Mouse (Mus musculus): ENCODE data around the gene Wrap73. TPM values are rescaled to one million over a fixed set of nuclear protein-coding genes. Genes with fewer than 3 reads are reported as not detected.

The Wrap73 gene
- total and polyA plus RNA-seq, 3 experiments = 11.8 to 16.9 (median 12.3) TPM

DNA sequence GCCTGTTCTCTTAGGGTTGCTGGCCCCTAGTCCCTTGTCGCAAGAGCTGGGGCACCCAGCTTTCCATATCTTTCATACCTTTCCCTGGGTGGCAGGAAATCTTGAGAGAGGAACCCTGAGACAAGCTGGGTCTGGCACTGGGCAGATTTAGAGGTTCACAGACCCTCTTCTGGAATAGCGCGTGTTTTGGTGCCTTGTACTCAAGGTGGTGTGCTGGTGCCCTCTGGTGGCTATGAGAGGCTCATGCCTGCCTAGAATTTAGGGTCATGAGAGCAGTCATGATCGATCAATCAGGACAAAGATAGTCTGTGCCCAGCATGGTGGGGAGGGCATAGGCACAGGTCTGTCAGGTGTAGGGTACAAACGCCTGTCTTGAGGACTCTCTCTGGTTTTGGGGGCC is 65.1 kb downstream of the Wrap73 start:
- Histone ChIP-seq H3K27ac (no peak overlapping the region), H3K9ac (ENCODE audit: low read depth, low read length) (no peak overlapping the region), H3K27me3 (ENCODE audit: control insufficient read depth, insufficient read depth, low read length) (no peaks in the 10 kb centered on the region), H3K79me2 (replicated peaks; ENCODE audit: control insufficient read depth, insufficient read depth, low read length) (no peaks in the 10 kb centered on the region), H3K36me3 (ENCODE audit: control insufficient read depth, insufficient read depth, low read length) (no peaks in the 10 kb centered on the region), H3K4me1 (ENCODE audit: control insufficient read depth, insufficient read depth, low read length) (peaks cover 11% of the 10 kb centered on the region), H3K4me3 (no peak overlapping the region)
- DNase-seq = peak; percentile 55 to 74
- peak; percentile 96 for TF ChIP-seq EP300 (IDR thresholded peaks at IDR 0.05; ENCODE audit: insufficient read depth, low read depth, low read length)
- peak; percentile 96 for TF ChIP-seq CTCF (IDR thresholded peaks at IDR 0.05)
- TF ChIP-seq POLR2A (IDR thresholded peaks at IDR 0.05; ENCODE audit: insufficient read depth, low read depth, low read length) = no peak
- 13% methylated on average over 5 of the region's 5 CpGs for WGBS
- intact Hi-C loops (cut with DNase I) = loop anchor here (1.0 to 2.0 kb wide), 4 partner anchors 26 to 142 kb away; no protein-coding TSS in a partner anchor

DNA sequence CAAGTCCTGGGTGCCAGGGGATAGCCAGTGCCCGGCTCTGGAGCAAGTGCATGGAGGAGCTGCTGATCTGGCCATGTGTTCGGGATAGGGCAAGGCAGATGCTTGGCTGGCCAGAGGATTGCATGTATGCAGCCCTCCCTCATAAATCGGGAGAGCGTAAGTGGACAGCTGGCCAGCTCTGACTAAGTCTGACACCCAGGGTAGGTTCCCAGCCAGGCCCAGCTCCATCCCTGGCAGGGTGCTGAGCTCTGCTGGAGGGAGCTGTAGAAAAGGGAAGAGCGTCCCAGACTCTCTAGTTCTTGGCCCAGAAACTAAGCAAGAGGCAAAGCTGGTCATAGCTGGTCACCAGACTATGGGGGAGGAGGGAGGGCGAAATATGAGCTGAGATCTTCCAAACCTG is 66.9 kb downstream of the Wrap73 start:
- Histone ChIP-seq H3K27ac (no peak overlapping the region), H3K36me3 (ENCODE audit: control insufficient read depth, insufficient read depth, low read length) (no peaks in the 10 kb centered on the region), H3K4me1 (ENCODE audit: control insufficient read depth, insufficient read depth, low read length) (peaks cover 13% of the 10 kb centered on the region), H3K9ac (ENCODE audit: low read depth, low read length) (no peak overlapping the region), H3K27me3 (ENCODE audit: control insufficient read depth, insufficient read depth, low read length) (no peaks in the 10 kb centered on the region), H3K79me2 (replicated peaks; ENCODE audit: control insufficient read depth, insufficient read depth, low read length) (no peaks in the 10 kb centered on the region), H3K4me3 (no peak overlapping the region)
- peak in 1 of 2 experiments; percentile 67 for DNase-seq
- TF ChIP-seq POLR2A (IDR thresholded peaks at IDR 0.05; ENCODE audit: insufficient read depth, low read depth, low read length) (no peak), EP300 (IDR thresholded peaks at IDR 0.05; ENCODE audit: insufficient read depth, low read depth, low read length) (no peak), CTCF (IDR thresholded peaks at IDR 0.05) (no peak)
- 69% methylated on average over 6 of the region's 6 CpGs for WGBS
- intact Hi-C loops (cut with DNase I) = loop anchor here (2.0 kb wide), 1 partner anchor 38 kb away; no protein-coding TSS in a partner anchor

DNA sequence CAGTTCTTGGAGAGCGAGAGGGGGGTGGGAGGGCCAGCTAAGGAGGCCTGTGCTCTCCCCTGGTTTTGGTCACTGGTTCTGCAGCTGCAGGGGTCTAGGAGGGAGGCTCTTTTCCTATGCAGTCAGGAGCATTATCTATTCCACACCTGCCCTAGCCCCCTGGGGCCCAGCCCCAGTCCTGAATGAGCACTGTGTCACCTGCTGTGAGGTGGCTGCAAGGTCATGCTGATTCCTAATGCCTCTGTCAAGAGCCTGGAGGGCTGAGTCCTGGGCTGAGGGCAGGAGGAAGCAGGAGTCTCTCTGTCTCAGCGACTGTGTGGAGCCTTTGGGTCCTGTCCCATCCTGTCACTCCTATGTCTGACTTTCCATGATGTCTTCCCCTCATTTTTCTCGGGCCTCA is 67.7 kb downstream of the Wrap73 start:
- WGBS = 41% methylated on average over 3 of the region's 3 CpGs
- H3K9ac ChIP-seq (ENCODE audit: low read depth, low read length) = no peak overlapping the region
- H3K36me3 ChIP-seq (ENCODE audit: control insufficient read depth, insufficient read depth, low read length) = no peaks in the 10 kb centered on the region
- H3K27me3 ChIP-seq (ENCODE audit: control insufficient read depth, insufficient read depth, low read length) = no peaks in the 10 kb centered on the region
- H3K79me2 ChIP-seq (replicated peaks; ENCODE audit: control insufficient read depth, insufficient read depth, low read length) = no peaks in the 10 kb centered on the region
- no peak for DNase-seq
- peaks cover 10% of the 10 kb centered on the region for H3K4me1 ChIP-seq (ENCODE audit: control insufficient read depth, insufficient read depth, low read length)
- no peak overlapping the region for H3K4me3 ChIP-seq
- intact Hi-C loops (cut with DNase I) = loop anchor here (2.0 kb wide), 1 partner anchor 37 kb away; no protein-coding TSS in a partner anchor
- TF ChIP-seq EP300 (IDR thresholded peaks at IDR 0.05; ENCODE audit: insufficient read depth, low read depth, low read length) (no peak), POLR2A (IDR thresholded peaks at IDR 0.05; ENCODE audit: insufficient read depth, low read depth, low read length) (no peak), CTCF (IDR thresholded peaks at IDR 0.05) (no peak)
- H3K27ac ChIP-seq = no peak overlapping the region

DNA sequence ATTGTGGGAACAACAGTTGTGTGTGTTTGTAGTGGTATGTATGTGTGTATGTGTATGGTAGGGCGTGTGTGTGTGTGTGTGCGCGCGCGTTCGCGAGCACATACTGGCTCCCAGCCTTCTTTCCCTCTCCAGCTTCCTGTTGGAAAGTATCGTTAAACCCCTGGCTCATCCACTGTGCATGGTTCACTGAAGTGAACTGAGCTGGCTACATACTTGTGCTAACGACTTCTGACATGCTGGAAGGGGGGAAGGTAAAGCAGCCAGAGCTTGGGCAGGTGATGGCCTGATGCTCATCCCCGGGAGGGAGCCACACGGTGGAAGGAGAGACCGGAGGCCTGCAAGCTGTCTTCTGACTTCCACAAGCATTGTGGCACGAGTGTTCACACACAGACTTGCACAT is 69.3 kb downstream of the Wrap73 start:
- Histone ChIP-seq H3K36me3 (ENCODE audit: control insufficient read depth, insufficient read depth, low read length) (no peaks in the 10 kb centered on the region), H3K4me1 (ENCODE audit: control insufficient read depth, insufficient read depth, low read length) (peaks cover 4% of the 10 kb centered on the region; the same call in 1 of the 2 replicates), H3K4me3 (no peak overlapping the region), H3K9ac (ENCODE audit: low read depth, low read length) (no peak overlapping the region), H3K79me2 (replicated peaks; ENCODE audit: control insufficient read depth, insufficient read depth, low read length) (no peaks in the 10 kb centered on the region), H3K27me3 (ENCODE audit: control insufficient read depth, insufficient read depth, low read length) (no peaks in the 10 kb centered on the region), H3K27ac (no peak overlapping the region)
- intact Hi-C loops (cut with DNase I) = no loop called here
- 81% methylated on average over 13 of the region's 13 CpGs for WGBS
- no peak for TF ChIP-seq POLR2A (IDR thresholded peaks at IDR 0.05; ENCODE audit: insufficient read depth, low read depth, low read length)
- TF ChIP-seq EP300 (IDR thresholded peaks at IDR 0.05; ENCODE audit: insufficient read depth, low read depth, low read length) = no peak
- no peak for TF ChIP-seq CTCF (IDR thresholded peaks at IDR 0.05)
- DNase-seq = no peak

DNA sequence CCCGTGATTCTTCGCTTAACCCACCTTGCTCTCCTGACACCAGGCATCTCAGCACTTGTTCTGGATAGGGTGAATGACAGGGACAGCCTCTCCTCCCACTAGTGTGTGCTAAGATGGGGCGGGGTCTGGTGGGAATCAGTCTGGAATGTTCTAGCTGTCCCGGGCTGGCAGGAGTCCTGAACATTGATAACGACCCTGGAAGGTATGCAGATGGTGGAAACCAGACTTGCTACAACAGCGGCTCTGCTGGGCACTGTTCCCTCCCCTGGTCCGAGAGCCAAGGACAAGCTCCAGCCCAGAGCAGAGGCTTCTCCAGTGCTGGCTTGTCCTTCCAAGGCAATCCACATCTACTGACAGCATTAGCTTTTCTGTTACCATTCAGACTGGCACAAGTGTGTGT is 71.4 kb downstream of the Wrap73 start:
- Histone ChIP-seq H3K36me3 (ENCODE audit: control insufficient read depth, insufficient read depth, low read length) (no peaks in the 10 kb centered on the region), H3K79me2 (replicated peaks; ENCODE audit: control insufficient read depth, insufficient read depth, low read length) (no peaks in the 10 kb centered on the region), H3K27ac (no peak overlapping the region), H3K9ac (ENCODE audit: low read depth, low read length) (no peak overlapping the region), H3K4me3 (no peak overlapping the region), H3K27me3 (ENCODE audit: control insufficient read depth, insufficient read depth, low read length) (no peaks in the 10 kb centered on the region), H3K4me1 (ENCODE audit: control insufficient read depth, insufficient read depth, low read length) (peaks cover 4% of the 10 kb centered on the region; the same call in 1 of the 2 replicates)
- peak; percentile 65 to 77 for DNase-seq
- TF ChIP-seq EP300 (IDR thresholded peaks at IDR 0.05; ENCODE audit: insufficient read depth, low read depth, low read length) (no peak), POLR2A (IDR thresholded peaks at IDR 0.05; ENCODE audit: insufficient read depth, low read depth, low read length) (no peak), CTCF (IDR thresholded peaks at IDR 0.05) (no peak)
- intact Hi-C loops (cut with DNase I) = no loop called here
- WGBS = 39% methylated on average over 7 of the region's 7 CpGs

DNA sequence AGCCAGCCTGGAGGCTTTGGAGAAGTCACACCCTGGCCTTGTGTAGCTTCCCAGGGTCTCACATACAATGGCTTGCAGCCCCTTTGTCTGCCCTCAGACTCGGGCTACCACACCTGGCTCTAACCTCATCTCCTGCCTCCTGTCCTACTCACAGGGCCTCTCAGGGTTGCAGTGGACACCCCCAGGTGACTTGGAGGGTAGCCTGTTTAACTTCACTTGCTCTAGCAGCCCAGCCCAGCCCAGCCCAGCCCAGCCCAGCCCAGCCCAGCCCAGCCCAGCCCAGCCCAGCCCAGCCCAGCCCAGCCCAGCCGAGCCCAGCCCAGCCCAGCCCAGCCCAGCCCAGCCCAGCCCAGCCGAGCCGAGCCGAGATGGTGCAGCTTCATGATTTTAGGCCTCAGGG is 71.9 kb downstream of the Wrap73 start:
- Histone ChIP-seq H3K27ac (no peak overlapping the region), H3K79me2 (replicated peaks; ENCODE audit: control insufficient read depth, insufficient read depth, low read length) (no peaks in the 10 kb centered on the region), H3K4me1 (ENCODE audit: control insufficient read depth, insufficient read depth, low read length) (peaks cover 4% of the 10 kb centered on the region; the same call in 1 of the 2 replicates), H3K9ac (ENCODE audit: low read depth, low read length) (no peak overlapping the region), H3K36me3 (ENCODE audit: control insufficient read depth, insufficient read depth, low read length) (no peaks in the 10 kb centered on the region), H3K4me3 (no peak overlapping the region), H3K27me3 (ENCODE audit: control insufficient read depth, insufficient read depth, low read length) (no peaks in the 10 kb centered on the region)
- no peak for TF ChIP-seq POLR2A (IDR thresholded peaks at IDR 0.05; ENCODE audit: insufficient read depth, low read depth, low read length)
- no peak for TF ChIP-seq EP300 (IDR thresholded peaks at IDR 0.05; ENCODE audit: insufficient read depth, low read depth, low read length)
- TF ChIP-seq CTCF (IDR thresholded peaks at IDR 0.05) = no peak
- 26% methylated on average over 5 of the region's 5 CpGs for WGBS
- intact Hi-C loops (cut with DNase I) = no loop called here
- DNase-seq = no peak

Other genes with a start within 250 kb of the Wrap73 start
- 10 to 100 TPM; 14.1 to 16.2 TPM for gene A430005L14Rik, start 185.1 kb upstream of the Wrap73 start, total RNA-seq (2021)
- 15.5 and 21.1 TPM in 2 replicates for gene A430005L14Rik, start 185.1 kb upstream of the Wrap73 start, polyA plus RNA-seq (2012; rRNA removed)
- gene Dffb, start 167.2 kb upstream of the Wrap73 start, total RNA-seq (2021) = 1 to 10 TPM; 2.7 to 3.0 TPM
- gene Dffb, start 167.2 kb upstream of the Wrap73 start, polyA plus RNA-seq (2012; rRNA removed) = 5.3 and 7.7 TPM in 2 replicates
- gene Cep104, start 167.2 kb upstream of the Wrap73 start, total RNA-seq (2021) = 10 to 100 TPM; 28.1 to 31.5 TPM
- gene Cep104, start 167.2 kb upstream of the Wrap73 start, polyA plus RNA-seq (2012; rRNA removed) = 19.6 and 20.1 TPM in 2 replicates
- 10 to 100 TPM; 28.6 to 28.7 TPM for gene Lrrc47, start 130.6 kb upstream of the Wrap73 start, total RNA-seq (2021)
- 29.7 and 35.6 TPM in 2 replicates for gene Lrrc47, start 130.6 kb upstream of the Wrap73 start, polyA plus RNA-seq (2012; rRNA removed)
- 1 to 10 TPM; 5.7 to 7.8 TPM for gene Smim1, start 116.1 kb upstream of the Wrap73 start, total RNA-seq (2021)
- 24.7 and 29.2 TPM in 2 replicates for gene Smim1, start 116.1 kb upstream of the Wrap73 start, polyA plus RNA-seq (2012; rRNA removed)
- not detected for gene Ccdc27, start 99.7 kb upstream of the Wrap73 start, total RNA-seq (2021)
- gene Ccdc27, start 99.7 kb upstream of the Wrap73 start, polyA plus RNA-seq (2012; rRNA removed) = not detected in 2 replicates
- not detected for gene Trp73, start 2.2 kb upstream of the Wrap73 start, total RNA-seq (2021)
- 0.39 TPM in 1 of 2 replicates, not detected in the other for gene Trp73, start 2.2 kb upstream of the Wrap73 start, polyA plus RNA-seq (2012; rRNA removed)
- gene Tprgl, start 18.3 kb downstream of the Wrap73 start, total RNA-seq (2021) = 100 to 1,000 TPM; 121 to 130 TPM
- gene Tprgl, start 18.3 kb downstream of the Wrap73 start, polyA plus RNA-seq (2012; rRNA removed) = 147 and 204 TPM in 2 replicates
- 1 to 10 TPM; 4.1 to 4.9 TPM for gene Megf6, start 28.4 kb downstream of the Wrap73 start, total RNA-seq (2021)
- 4.3 and 4.5 TPM in 2 replicates for gene Megf6, start 28.4 kb downstream of the Wrap73 start, polyA plus RNA-seq (2012; rRNA removed)
- gene Arhgef16, start 159.3 kb downstream of the Wrap73 start, total RNA-seq (2021) = under 1 TPM; 0.36 to 0.39 TPM
- 1.2 and 1.6 TPM in 2 replicates for gene Arhgef16, start 159.3 kb downstream of the Wrap73 start, polyA plus RNA-seq (2012; rRNA removed)
- gene B230104I21Rik, start 193.8 kb downstream of the Wrap73 start, total RNA-seq (2021) = not detected
- gene B230104I21Rik, start 193.8 kb downstream of the Wrap73 start, polyA plus RNA-seq (2012; rRNA removed) = not detected in 2 replicates